Mouse (Mus musculus): ENCODE measurements around the gene Klf7. TPM values are rescaled to one million over a fixed set of nuclear protein-coding genes. Genes with fewer than 3 reads are reported as not detected.

Klf7 gene
- polyA plus RNA-seq, 1 experiment from 2014 or later: 6.2 TPM

GRCm38 (mm10) chr1:64040831-64041383 is 81.2 kb downstream of the Klf7 start:
- no peaks in the 10 kb centered on the region for H3K27me3 ChIP-seq
- no peaks in the 10 kb centered on the region for H3K36me3 ChIP-seq (replicated peaks)
- H3K4me2 ChIP-seq: no peak overlapping the region
- peak; percentile 49; the same call in 1 of the 2 replicates for ATAC-seq (ENCODE audit: insufficient read depth)
- H3K9me3 ChIP-seq (replicated peaks): no peaks in the 10 kb centered on the region
- WGBS (ENCODE audit: insufficient replicate concordance): 29% methylated on average over 5 of the region's 5 CpGs
- no peak overlapping the region for H3K4me3 ChIP-seq (replicated peaks)
- H3K9ac ChIP-seq: no peak overlapping the region
- H3K27ac ChIP-seq (replicated peaks): no peak overlapping the region
- peaks cover 12% of the 10 kb centered on the region; the same call in 1 of the 2 replicates for H3K4me1 ChIP-seq (replicated peaks)

DNA sequence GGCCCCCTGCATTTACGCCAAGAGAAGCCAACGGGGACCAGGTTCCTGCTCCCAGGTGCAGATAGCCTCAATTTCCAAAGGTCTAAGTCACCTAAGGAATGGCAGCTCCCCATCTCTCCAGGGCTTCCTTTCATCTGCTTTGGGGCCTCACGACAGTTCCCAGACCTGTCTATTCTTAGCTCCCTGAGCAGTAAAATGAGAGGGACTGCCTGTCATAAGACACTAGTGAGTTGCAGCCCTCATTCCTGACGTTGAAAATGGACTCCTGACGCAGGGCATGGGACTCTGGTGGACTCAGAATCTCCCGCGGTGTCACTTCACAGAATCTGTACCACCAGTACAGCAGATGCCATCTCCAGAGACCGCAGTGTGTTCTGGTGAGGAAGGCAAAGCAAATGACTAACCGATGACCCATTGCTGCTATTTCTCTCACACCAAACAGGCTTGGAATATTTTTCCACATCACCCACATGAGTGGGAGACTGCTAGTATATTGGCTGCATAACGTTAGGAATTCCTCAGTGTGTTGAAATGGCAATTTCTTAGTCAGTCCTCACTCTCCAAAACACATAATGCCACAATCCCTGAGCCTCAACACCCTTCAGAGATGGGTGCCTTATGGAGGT is 81.9 kb downstream of the Klf7 start:
- 67% methylated on average over 10 of the region's 10 CpGs for WGBS (ENCODE audit: insufficient replicate concordance)
- no peak overlapping the region for H3K27ac ChIP-seq (replicated peaks)
- no peak for ATAC-seq (ENCODE audit: insufficient read depth)

DNA sequence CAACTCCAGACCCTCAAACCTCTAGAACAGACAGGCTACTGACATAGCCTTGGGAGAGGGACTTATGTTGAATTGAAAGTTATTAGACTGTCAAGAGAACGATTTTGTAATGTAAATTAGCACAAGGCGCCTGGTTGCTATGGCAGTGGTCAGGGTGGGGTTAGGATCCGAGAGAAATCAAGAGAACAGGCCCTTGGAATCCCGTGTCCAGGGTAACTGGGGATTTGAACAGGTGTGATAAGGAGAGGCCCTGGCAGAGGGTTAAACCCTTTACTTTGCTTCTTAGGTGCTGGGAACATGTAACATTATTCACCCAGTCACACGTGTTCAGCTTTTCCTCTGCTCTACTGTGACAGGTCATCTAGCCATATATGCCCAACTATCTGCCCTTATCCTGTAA is 83.7 kb downstream of the Klf7 start:
- Histone ChIP-seq H3K27me3 (no peaks in the 10 kb centered on the region), H3K4me3 (replicated peaks) (no peak overlapping the region), H3K4me1 (replicated peaks) (peaks cover 8% of the 10 kb centered on the region; the same call in 1 of the 2 replicates), H3K9ac (no peak overlapping the region), H3K4me2 (no peak overlapping the region), H3K36me3 (replicated peaks) (no peaks in the 10 kb centered on the region), H3K27ac (replicated peaks) (no peak overlapping the region), H3K9me3 (replicated peaks) (no peaks in the 10 kb centered on the region)
- WGBS (ENCODE audit: insufficient replicate concordance): 65% methylated on average over 5 of the region's 5 CpGs
- ATAC-seq (ENCODE audit: insufficient read depth): no peak

More for the DNA sequence above, 81.9 kb downstream of the Klf7 start:
- Histone ChIP-seq H3K27me3 (no peaks in the 10 kb centered on the region), H3K36me3 (replicated peaks) (no peaks in the 10 kb centered on the region), H3K4me2 (no peak overlapping the region), H3K9me3 (replicated peaks) (no peaks in the 10 kb centered on the region), H3K4me1 (replicated peaks) (peaks cover 10% of the 10 kb centered on the region; the same call in 1 of the 2 replicates), H3K9ac (no peak overlapping the region), H3K4me3 (replicated peaks) (no peak overlapping the region)

DNA sequence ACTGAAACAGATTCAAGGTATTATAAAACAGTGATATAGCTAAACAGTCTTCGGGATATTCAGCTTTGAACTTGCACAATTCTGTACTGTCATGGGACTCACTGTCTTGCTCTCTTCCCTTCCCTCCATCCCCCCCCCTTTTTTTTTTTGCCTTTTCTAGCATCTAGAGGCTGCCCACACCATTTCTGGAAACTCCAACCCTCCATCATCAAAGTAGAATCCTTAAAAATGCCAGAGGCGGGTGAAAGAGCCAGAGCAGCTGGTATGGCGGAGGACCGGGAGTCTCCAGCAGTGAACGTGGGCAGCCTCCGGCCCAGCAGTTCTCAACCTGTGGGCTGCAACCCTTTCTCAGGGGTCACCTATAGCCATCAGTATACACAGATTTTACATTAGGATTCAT is 84.3 kb downstream of the Klf7 start:
- H3K4me1 ChIP-seq (replicated peaks): peaks cover 8% of the 10 kb centered on the region; the same call in 1 of the 2 replicates
- 75% methylated on average over 6 of the region's 6 CpGs for WGBS (ENCODE audit: insufficient replicate concordance)
- ATAC-seq (ENCODE audit: insufficient read depth): no peak

GRCm38 (mm10) chr1:64036881-64037452 is 85.1 kb downstream of the Klf7 start:
- WGBS (ENCODE audit: insufficient replicate concordance): 60% methylated on average over 7 of the region's 7 CpGs
- Histone ChIP-seq H3K9me3 (replicated peaks) (no peaks in the 10 kb centered on the region), H3K27ac (replicated peaks) (no peak overlapping the region), H3K36me3 (replicated peaks) (no peaks in the 10 kb centered on the region), H3K9ac (no peak overlapping the region), H3K27me3 (no peaks in the 10 kb centered on the region), H3K4me2 (no peak overlapping the region), H3K4me3 (replicated peaks) (no peak overlapping the region), H3K4me1 (replicated peaks) (peaks cover 8% of the 10 kb centered on the region; the same call in 1 of the 2 replicates)
- peak; percentile 57 for ATAC-seq (ENCODE audit: insufficient read depth)

More for the DNA sequence above, 84.3 kb downstream of the Klf7 start:
- H3K4me3 ChIP-seq (replicated peaks): no peak overlapping the region
- H3K9ac ChIP-seq: no peak overlapping the region
- no peak overlapping the region for H3K27ac ChIP-seq (replicated peaks)
- H3K36me3 ChIP-seq (replicated peaks): no peaks in the 10 kb centered on the region
- H3K4me2 ChIP-seq: no peak overlapping the region
- H3K27me3 ChIP-seq: no peaks in the 10 kb centered on the region
- H3K9me3 ChIP-seq (replicated peaks): no peaks in the 10 kb centered on the region

- Histone ChIP-seq H3K27me3 (no peaks in the 10 kb centered on the region), H3K27ac (replicated peaks) (no peak overlapping the region)
- 40% methylated on average over 7 of the region's 7 CpGs for WGBS (ENCODE audit: insufficient replicate concordance)
Measured at GRCm38 (mm10) chr1:64035804-64036203, 86.3 kb downstream of the Klf7 start.

DNA sequence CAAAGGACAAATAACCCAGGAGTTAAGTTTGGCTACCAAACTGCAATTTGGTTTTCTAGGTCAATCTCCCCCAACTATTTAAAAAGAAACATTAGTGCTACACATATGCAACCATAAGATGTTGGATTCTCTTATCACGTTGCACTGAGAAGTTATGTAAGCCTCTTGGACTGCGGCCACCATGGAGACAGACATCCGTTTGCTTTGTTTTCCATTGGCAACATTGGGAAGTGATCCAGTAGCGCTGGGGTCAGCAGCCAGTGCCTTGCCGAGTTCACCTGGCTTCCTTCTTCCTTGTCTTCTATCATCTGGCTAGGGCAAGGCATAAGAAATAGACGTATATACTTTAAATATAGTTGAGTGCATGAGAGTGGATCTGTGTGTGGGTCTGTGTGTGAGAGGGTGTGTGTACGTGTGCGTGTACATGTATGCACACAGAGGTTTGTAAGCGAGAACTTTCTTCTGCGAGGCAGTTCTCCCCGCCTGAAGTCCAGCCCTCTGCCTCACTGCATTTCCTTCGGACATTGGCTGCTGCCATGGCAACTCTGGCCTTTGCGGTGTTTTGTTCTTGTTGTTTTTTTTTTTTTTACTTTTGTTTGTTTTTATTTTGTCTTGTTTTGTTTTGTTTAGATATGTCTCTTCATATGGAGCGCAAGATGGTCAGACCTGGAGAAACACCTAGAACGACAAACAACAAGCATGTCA is 86.8 kb downstream of the Klf7 start:
- Histone ChIP-seq H3K9ac (no peak overlapping the region), H3K4me2 (no peak overlapping the region), H3K4me3 (replicated peaks) (no peak overlapping the region), H3K36me3 (replicated peaks) (no peaks in the 10 kb centered on the region), H3K4me1 (replicated peaks) (0 out of 2 replicates have a peak, but pooled peaks cover 2% of the 10 kb centered on the region), H3K9me3 (replicated peaks) (no peaks in the 10 kb centered on the region), H3K27ac (replicated peaks) (no peak overlapping the region), H3K27me3 (no peaks in the 10 kb centered on the region)
- WGBS (ENCODE audit: insufficient replicate concordance): 75% methylated on average over 15 of the region's 15 CpGs
- no peak for ATAC-seq (ENCODE audit: insufficient read depth)

More at GRCm38 (mm10) chr1:64035804-64036203, 86.3 kb downstream of the Klf7 start:
- H3K4me3 ChIP-seq (replicated peaks): no peak overlapping the region
- H3K9me3 ChIP-seq (replicated peaks): no peaks in the 10 kb centered on the region
- H3K9ac ChIP-seq: no peak overlapping the region
- H3K36me3 ChIP-seq (replicated peaks): no peaks in the 10 kb centered on the region
- no peak overlapping the region for H3K4me2 ChIP-seq
- ATAC-seq (ENCODE audit: insufficient read depth): no peak
- 0 out of 2 replicates have a peak, but pooled peaks cover 4% of the 10 kb centered on the region for H3K4me1 ChIP-seq (replicated peaks)

DNA sequence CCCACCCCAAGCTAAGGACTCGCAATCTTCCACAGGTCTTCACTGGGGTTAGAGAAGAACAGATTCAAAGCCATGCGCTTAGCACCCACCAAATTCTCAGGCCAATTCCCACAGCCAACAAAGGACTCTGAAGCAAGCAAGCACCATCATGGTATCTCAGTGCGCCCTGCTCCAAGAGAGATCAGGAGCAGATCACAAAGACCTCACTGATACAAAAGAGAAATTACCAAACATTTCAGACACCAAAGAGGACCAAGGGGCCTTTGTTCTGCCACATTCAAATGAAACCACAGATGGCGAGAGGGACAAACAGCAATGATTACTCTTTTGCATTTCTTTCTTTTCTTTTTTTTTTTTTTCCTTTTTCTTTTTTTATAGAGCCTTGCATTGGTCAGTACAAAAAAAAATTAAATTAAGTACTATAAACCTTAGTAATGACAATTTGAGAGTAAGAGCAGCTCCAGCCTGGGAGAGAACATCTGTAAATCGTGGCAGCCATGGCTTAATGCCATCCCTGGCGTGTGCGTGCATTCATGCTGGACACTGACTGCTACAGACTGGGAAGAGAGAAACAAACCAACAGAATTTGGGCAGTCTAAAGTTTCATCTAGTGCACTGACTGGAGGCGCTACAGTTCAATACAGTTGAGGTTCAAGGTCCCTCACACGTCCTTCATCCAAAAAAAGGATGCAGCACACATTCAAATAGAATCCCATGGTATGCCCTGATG is 89.4 kb downstream of the Klf7 start:
- no peak for ATAC-seq (ENCODE audit: insufficient read depth)
- Histone ChIP-seq H3K27ac (replicated peaks) (no peak overlapping the region), H3K4me3 (replicated peaks) (no peak overlapping the region), H3K27me3 (no peaks in the 10 kb centered on the region), H3K36me3 (replicated peaks) (no peaks in the 10 kb centered on the region), H3K4me1 (replicated peaks) (0 out of 2 replicates have a peak, but pooled peaks cover 2% of the 10 kb centered on the region), H3K9ac (no peak overlapping the region), H3K4me2 (no peak overlapping the region), H3K9me3 (replicated peaks) (no peaks in the 10 kb centered on the region)
- WGBS (ENCODE audit: insufficient replicate concordance): 75% methylated on average over 9 of the region's 9 CpGs

- H3K27me3 ChIP-seq: no peaks in the 10 kb centered on the region
- no peak overlapping the region for H3K4me2 ChIP-seq
- H3K36me3 ChIP-seq (replicated peaks): no peaks in the 10 kb centered on the region
- no peak overlapping the region for H3K4me3 ChIP-seq (replicated peaks)
- no peaks in the 10 kb centered on the region for H3K9me3 ChIP-seq (replicated peaks)
- peaks cover 6% of the 10 kb centered on the region; the same call in 1 of the 2 replicates for H3K4me1 ChIP-seq (replicated peaks)
- WGBS (ENCODE audit: insufficient replicate concordance): 69% methylated on average over 3 of the region's 3 CpGs
- H3K27ac ChIP-seq (replicated peaks): no peak overlapping the region
- ATAC-seq (ENCODE audit: insufficient read depth): no peak
- no peak overlapping the region for H3K9ac ChIP-seq
Measured at GRCm38 (mm10) chr1:64021986-64022385, 100.1 kb downstream of the Klf7 start.

DNA sequence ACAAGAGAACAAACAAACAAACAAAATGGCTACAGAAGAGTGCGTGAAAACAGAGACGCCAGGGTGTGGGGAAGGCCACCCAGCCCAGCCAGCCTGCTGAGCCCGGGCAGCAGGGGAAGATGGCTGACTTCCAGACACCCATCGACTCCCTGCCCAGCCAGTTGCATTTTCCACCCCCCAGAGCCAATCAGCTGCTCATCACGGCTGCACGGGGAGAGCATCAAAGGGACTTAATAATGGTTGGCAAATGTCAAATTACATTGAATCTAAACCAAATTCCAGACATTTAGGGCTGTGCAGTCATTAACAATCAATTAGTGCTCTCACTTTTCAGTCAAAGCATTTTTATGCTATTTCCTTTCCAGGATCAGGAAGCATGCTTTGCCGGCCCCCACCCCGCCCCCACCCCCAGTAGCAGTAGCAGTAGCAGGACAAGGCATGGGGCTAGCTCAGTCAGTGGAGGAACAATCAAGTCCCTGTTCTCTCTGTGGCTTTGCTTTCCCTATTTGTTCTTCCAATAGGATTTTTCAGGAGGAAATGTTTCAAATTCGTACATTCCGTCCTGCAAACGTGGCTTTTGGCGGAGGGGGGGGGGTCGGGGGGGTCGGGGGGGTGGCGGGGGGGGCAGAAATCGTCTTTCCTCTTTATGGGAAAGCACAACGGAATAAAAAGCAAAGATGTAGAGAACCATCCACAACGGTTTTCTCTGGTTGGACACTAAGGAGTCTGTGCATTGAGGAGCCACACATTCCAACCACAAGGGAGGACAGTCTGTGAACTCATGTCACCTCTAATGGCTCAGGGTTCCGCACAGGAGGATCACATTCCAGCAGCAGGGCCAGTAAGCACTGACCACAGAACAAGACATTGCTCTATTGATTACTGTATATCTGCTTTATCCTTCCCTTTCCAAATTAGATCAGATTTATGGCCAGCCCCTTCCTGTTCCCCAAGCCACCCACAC is 101.1 kb downstream of the Klf7 start:
- peaks cover 6% of the 10 kb centered on the region; the same call in 1 of the 2 replicates for H3K4me1 ChIP-seq (replicated peaks)
- 30% methylated on average over 19 of the region's 19 CpGs for WGBS (ENCODE audit: insufficient replicate concordance)
- H3K4me2 ChIP-seq: peak overlapping the region; percentile 18; the same call in 1 of the 2 replicates
- H3K27ac ChIP-seq (replicated peaks): no peak overlapping the region
- no peak overlapping the region for H3K9ac ChIP-seq
- H3K4me3 ChIP-seq (replicated peaks): no peak overlapping the region
- ATAC-seq (ENCODE audit: insufficient read depth): no peak
- no peaks in the 10 kb centered on the region for H3K36me3 ChIP-seq (replicated peaks)
- H3K27me3 ChIP-seq: no peaks in the 10 kb centered on the region
- H3K9me3 ChIP-seq (replicated peaks): no peaks in the 10 kb centered on the region

Data from liver, embryonic 15.5 days (tissue).